Mouse (Mus musculus) liver, adult 2 months (tissue): ENCODE data around the gene Megf11.

Experiments
- CTCF ChIP-seq: fragments of 200-500 bp; IDR thresholded peaks from 2 replicates; pipeline ENCODE4 v1.5.1; 2011; ENCODE audit warnings: low read depth, low read length, control low read depth
- POLR2A ChIP-seq: fragments of 200-500 bp; IDR thresholded peaks from 2 replicates; pipeline ENCODE4 v1.6.1; 2011; ENCODE audit warnings: low read length, control low read depth; ENCODE audit not compliant: insufficient read depth; ENCODE audit errors: extremely low read depth

DNA sequence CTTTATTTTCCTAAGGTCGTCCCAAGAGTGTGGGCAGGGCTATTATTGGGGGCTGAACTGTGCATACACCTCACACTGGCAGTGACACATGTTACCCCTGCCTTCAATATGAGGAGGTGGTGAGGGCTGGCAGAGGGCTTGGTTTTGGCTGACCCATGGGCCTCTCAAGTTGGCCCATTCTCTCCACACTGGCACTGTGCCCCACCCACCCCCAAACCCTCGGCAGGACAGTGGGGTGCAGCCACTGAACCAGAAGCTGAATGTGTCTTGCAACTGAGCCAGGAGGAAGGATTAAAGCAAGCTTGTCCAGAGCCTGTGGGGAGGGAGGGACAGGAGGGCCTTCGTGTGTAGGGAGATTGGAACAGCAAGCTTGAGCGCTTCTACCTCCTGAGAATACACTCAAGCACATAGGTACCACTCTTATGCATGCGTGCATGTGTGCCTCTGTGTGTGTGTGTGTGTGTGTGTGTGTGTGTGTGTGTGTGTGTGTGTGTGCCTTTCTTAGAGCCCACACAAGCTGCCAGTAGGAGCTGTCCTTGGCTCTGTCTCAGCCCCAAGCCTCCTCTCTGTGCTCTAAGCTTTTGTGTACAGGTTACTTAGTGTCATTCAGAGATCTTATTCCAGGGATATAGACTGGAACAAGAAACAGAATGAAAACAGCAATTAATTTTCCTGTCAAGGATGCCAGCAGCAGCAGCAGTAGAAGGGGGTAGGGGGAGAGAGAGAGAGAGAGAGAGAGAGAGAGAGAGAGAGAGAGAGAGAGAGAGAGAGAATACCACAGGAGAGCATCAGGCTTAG lies 236.3 kb downstream of the Megf11 start:
- no peak for TF ChIP-seq CTCF
- no peak for TF ChIP-seq POLR2A
